Mouse (Mus musculus) liver, embryonic 14.5 days (tissue): Measurements from ENCODE around the gene Ncln.

Experiments
- CTCF ChIP-seq: IDR thresholded peaks from 2 replicates; pipeline ENCODE4 v1.5.1; 2016; ENCODE audit warnings: antibody characterized with exemption, low read depth, control low read depth
- EP300 ChIP-seq: IDR thresholded peaks from 2 replicates; pipeline ENCODE4 v1.6.1; 2016; ENCODE audit warnings: antibody characterized with exemption, low read depth

DNA sequence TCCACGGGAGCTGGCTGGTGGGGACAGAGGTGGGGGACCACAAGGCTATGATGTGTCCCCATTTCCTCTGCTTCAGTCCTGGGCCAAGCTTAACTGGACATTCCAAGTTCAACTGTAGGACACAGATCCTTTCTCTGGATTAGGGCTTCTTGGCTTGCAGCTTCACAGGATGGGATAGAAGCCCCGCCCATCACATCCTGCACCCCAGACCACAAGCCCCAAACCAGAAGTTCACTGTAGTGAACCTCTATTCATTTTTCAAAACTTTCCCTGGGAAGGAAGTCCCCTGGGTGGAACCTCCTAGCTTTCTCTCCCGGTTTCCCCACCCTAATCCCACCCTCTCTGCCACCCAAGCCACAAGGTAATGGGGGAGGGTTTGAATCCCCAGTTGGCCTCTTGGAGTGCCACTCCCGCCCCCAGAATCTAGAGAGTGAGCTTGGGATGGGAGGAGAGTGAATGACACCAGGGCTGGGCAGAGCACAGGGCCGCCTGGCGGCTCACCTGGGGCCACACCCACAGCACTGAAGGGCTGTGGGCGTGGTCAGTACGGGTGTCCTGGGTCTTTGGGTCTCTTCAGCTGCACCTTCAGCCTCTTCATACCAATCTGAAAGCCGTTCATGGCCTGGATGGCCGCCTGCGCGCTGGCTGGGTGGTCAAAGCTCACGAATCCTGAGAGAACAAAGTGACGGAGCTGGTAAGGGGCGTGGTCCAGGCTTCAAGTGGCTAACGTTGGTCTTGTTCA, 34.3 kb downstream of the Ncln start:
- TF ChIP-seq CTCF (no peak), EP300 (no peak)
